Mouse (Mus musculus): ENCODE results near the gene Lrrfip2. TPM values are rescaled to one million over a fixed set of nuclear protein-coding genes. Genes with fewer than 3 reads are reported as not detected.

The Lrrfip2 gene
- polyA plus RNA-seq, 1 experiment from 2014 or later, result 40.0 TPM

DNA sequence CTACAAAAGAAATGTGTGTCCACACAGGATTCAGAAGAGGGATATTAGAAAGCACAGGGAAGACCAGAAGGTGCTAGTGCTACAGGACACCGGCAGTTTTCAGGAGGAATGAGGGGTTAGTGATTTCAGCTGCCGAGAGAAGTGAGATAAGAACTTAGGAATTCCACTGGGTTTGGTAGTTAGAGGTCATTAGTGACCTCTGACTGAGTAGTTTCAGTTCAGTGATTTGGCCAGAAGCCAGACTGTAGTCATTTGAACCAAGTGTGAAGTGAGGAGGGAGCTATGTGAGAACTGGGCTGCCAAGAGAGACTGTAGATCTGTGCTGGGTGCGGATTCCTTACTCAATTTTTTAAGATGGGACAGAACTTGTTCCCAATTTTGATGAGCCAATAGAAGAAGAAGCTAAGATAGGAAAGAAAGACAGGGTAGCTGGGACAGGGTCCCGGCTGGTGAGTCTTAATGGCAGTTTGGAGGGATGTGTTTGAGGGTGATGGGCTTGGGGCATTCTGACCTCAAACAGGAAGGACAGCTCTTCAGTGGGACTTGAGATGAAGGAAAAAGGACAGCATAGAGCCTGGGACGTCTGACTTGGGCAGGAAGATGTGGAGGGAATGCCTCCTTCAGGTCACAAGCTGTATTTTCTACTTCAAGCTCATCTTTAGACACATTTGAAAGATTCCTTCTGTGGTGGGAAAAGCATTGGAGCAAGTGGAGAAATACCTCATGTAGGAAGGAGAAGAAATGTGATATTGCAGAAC, 32.0 kb downstream of the Lrrfip2 start:
- H3K36me3 ChIP-seq, result 0 out of 2 replicates have a peak, but pooled peaks cover 3% of the 10 kb centered on the region
- DNase-seq (ENCODE audit: low spot score), result no peak
- no peaks in the 10 kb centered on the region for H3K27me3 ChIP-seq (ENCODE audit: insufficient read depth, poor library complexity, severe bottlenecking)
- 69% methylated on average over 5 of the region's 5 CpGs for WGBS
- no peak overlapping the region for H3K27ac ChIP-seq
- no peak overlapping the region for H3K4me3 ChIP-seq
- no peaks in the 10 kb centered on the region for H3K9me3 ChIP-seq
- H3K4me1 ChIP-seq (replicated peaks), result no peaks in the 10 kb centered on the region

DNA sequence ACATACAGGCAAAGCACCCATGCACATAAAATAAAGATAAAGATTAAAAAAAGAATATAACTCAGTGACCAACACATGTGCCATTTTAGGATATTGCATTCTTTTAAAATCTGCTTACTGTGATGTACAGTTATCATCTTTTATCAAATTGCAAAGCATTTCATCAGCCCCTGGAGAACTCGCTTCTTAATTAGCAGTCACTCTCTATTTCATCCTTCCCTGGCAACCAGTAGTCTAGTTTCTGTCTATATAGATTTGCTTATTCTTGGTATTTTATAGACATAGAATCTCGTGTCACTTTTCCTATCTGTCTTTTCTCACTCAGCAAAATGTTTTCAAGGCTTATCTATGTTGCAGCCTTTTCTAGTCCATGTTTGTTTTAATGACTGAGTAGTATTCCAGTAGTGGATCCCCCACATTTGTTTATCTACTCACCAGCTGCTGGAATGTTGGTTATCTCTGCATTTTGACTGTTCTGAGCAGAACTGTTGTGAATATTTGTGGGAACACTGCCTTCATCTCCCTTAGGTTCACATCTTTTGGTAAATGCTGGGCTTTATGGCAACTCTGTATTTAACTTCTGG, 35.0 kb downstream of the Lrrfip2 start:
- Histone ChIP-seq H3K4me1 (replicated peaks) (0 out of 2 replicates have a peak, but pooled peaks cover 4% of the 10 kb centered on the region), H3K27me3 (ENCODE audit: insufficient read depth, poor library complexity, severe bottlenecking) (no peaks in the 10 kb centered on the region), H3K9me3 (no peaks in the 10 kb centered on the region), H3K4me3 (no peak overlapping the region), H3K27ac (no peak overlapping the region), H3K36me3 (0 out of 2 replicates have a peak, but pooled peaks cover 3% of the 10 kb centered on the region)
- DNase-seq (ENCODE audit: low spot score), result no peak
- 88% methylated on average over 2 of the region's 2 CpGs for WGBS

- no peak overlapping the region for H3K4me3 ChIP-seq
- H3K27ac ChIP-seq, result no peak overlapping the region
- H3K4me1 ChIP-seq (replicated peaks), result 0 out of 2 replicates have a peak, but pooled peaks cover 4% of the 10 kb centered on the region
- no peak for DNase-seq (ENCODE audit: low spot score)
- 99% methylated on average over 3 of the region's 3 CpGs for WGBS
- no peaks in the 10 kb centered on the region for H3K9me3 ChIP-seq
- H3K36me3 ChIP-seq, result 0 out of 2 replicates have a peak, but pooled peaks cover 3% of the 10 kb centered on the region
- H3K27me3 ChIP-seq (ENCODE audit: insufficient read depth, poor library complexity, severe bottlenecking), result no peaks in the 10 kb centered on the region
Observed at GRCm38 (mm10) chr9:111153026-111153425, 35.6 kb downstream of the Lrrfip2 start.

GRCm38 (mm10) chr9:111155764-111156458, 38.5 kb downstream of the Lrrfip2 start:
- Histone ChIP-seq H3K27ac (no peak overlapping the region), H3K36me3 (0 out of 2 replicates have a peak, but pooled peaks cover 3% of the 10 kb centered on the region), H3K9me3 (no peaks in the 10 kb centered on the region), H3K4me1 (replicated peaks) (0 out of 2 replicates have a peak, but pooled peaks cover 4% of the 10 kb centered on the region), H3K27me3 (ENCODE audit: insufficient read depth, poor library complexity, severe bottlenecking) (no peaks in the 10 kb centered on the region), H3K4me3 (no peak overlapping the region)
- no peak for DNase-seq (ENCODE audit: low spot score)
- WGBS, result 87% methylated on average over 11 of the region's 11 CpGs

GRCm38 (mm10) chr9:111159562-111159961, 42.2 kb downstream of the Lrrfip2 start:
- H3K27ac ChIP-seq, result no peak overlapping the region
- no peaks in the 10 kb centered on the region for H3K27me3 ChIP-seq (ENCODE audit: insufficient read depth, poor library complexity, severe bottlenecking)
- H3K4me3 ChIP-seq, result no peak overlapping the region
- WGBS, result 96% methylated on average over 1 of the region's 1 CpGs
- peaks cover 24% of the 10 kb centered on the region for H3K36me3 ChIP-seq
- no peaks in the 10 kb centered on the region for H3K9me3 ChIP-seq
- H3K4me1 ChIP-seq (replicated peaks), result 0 out of 2 replicates have a peak, but pooled peaks cover 4% of the 10 kb centered on the region
- no peak for DNase-seq (ENCODE audit: low spot score)

DNA sequence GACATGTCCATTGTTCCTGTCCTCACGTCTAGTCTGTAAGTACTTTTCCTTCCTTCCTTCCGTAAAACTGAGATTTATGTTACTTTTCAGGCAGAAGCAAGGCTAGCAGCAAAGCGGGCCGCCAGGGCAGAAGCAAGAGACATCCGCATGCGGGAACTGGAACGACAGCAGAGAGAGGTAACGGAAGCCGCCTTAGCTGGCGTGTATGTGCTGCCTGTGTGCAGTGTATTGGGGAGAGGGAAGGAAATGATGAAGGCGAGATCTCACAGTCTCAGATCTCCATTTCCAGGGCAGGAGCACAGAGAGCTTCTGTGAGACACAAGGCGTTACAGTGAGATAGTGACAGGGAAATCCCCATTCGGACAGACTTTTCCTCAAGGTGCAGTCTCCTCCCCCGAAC, 43.8 kb downstream of the Lrrfip2 start:
- Histone ChIP-seq H3K27ac (no peak overlapping the region), H3K4me1 (replicated peaks) (peaks cover 2% of the 10 kb centered on the region; the same call in 1 of the 2 replicates), H3K36me3 (peaks cover 24% of the 10 kb centered on the region), H3K4me3 (no peak overlapping the region), H3K27me3 (ENCODE audit: insufficient read depth, poor library complexity, severe bottlenecking) (no peaks in the 10 kb centered on the region), H3K9me3 (no peaks in the 10 kb centered on the region)
- DNase-seq (ENCODE audit: low spot score), result no peak
- 95% methylated on average over 14 of the region's 14 CpGs for WGBS

DNA sequence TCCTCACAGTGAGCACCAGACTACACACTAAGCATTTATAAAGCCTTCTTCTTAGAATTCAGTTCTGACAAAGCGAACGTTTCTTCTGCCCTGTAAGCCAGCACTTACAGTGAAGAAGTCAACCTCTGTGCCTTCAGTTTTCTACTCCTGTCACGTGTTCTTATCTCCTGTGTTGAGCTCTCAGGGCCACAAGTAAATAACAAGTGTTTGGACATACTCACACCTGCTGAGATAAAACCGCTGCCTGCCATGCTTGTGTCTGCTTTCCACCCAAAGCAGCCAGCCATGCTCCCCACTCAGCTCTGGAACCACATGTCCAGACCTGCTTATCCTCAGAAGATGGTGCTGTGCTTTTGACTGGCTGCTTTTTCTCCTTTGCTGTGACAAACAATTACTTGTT, 49.2 kb downstream of the Lrrfip2 start:
- Histone ChIP-seq H3K4me3 (no peak overlapping the region), H3K27me3 (ENCODE audit: insufficient read depth, poor library complexity, severe bottlenecking) (no peaks in the 10 kb centered on the region), H3K27ac (peak overlapping the region; percentile 50; the same call in 1 of the 2 replicates), H3K4me1 (replicated peaks) (peaks cover 10% of the 10 kb centered on the region), H3K9me3 (no peaks in the 10 kb centered on the region), H3K36me3 (peaks cover 17% of the 10 kb centered on the region)
- 55% methylated on average over 4 of the region's 4 CpGs for WGBS
- DNase-seq (ENCODE audit: low spot score), result no peak

DNA sequence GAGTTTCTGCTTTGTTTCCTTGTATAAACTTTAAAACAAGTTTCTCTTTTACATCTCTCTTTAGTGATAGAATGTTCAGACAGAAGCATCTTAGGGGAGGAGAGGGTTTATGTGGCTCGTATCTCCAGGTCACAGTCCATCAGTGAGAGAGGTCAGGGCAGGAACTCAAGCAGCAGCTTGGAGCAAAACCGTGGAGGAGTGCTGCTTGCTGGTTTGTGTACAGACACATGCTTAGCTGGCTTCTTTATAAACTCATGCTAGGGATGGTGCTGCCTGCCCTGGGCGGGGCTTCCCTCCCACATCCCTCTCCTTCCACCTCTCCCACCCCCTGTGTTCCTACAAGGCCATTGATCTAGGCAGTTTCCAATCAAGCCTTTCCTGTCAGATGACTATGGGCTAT, 53.0 kb downstream of the Lrrfip2 start:
- Histone ChIP-seq H3K27me3 (ENCODE audit: insufficient read depth, poor library complexity, severe bottlenecking) (no peaks in the 10 kb centered on the region), H3K36me3 (no peaks in the 10 kb centered on the region), H3K27ac (no peak overlapping the region), H3K4me1 (replicated peaks) (peaks cover 10% of the 10 kb centered on the region), H3K4me3 (no peak overlapping the region), H3K9me3 (no peaks in the 10 kb centered on the region)
- 46% methylated on average over 3 of the region's 3 CpGs for WGBS
- no peak for DNase-seq (ENCODE audit: low spot score)

- Histone ChIP-seq H3K27me3 (ENCODE audit: insufficient read depth, poor library complexity, severe bottlenecking) (no peaks in the 10 kb centered on the region), H3K4me3 (no peak overlapping the region), H3K36me3 (no peaks in the 10 kb centered on the region), H3K9me3 (no peaks in the 10 kb centered on the region), H3K4me1 (replicated peaks) (no peaks in the 10 kb centered on the region), H3K27ac (no peak overlapping the region)
- WGBS, result 69% methylated on average over 5 of the region's 5 CpGs
- DNase-seq (ENCODE audit: low spot score), result no peak
Observed at GRCm38 (mm10) chr9:111174071-111174470, 56.7 kb downstream of the Lrrfip2 start.

- H3K27me3 ChIP-seq (ENCODE audit: insufficient read depth, poor library complexity, severe bottlenecking), result no peaks in the 10 kb centered on the region
- H3K4me1 ChIP-seq (replicated peaks), result no peaks in the 10 kb centered on the region
- H3K27ac ChIP-seq, result no peak overlapping the region
- H3K4me3 ChIP-seq, result no peak overlapping the region
- H3K9me3 ChIP-seq, result no peaks in the 10 kb centered on the region
- H3K36me3 ChIP-seq, result no peaks in the 10 kb centered on the region
- 72% methylated on average over 5 of the region's 5 CpGs for WGBS
- no peak for DNase-seq (ENCODE audit: low spot score)
Observed at GRCm38 (mm10) chr9:111178971-111179370, 61.6 kb downstream of the Lrrfip2 start.

GRCm38 (mm10) chr9:111182176-111182575, 64.8 kb downstream of the Lrrfip2 start:
- peaks cover 7% of the 10 kb centered on the region for H3K4me1 ChIP-seq (replicated peaks)
- H3K9me3 ChIP-seq, result no peaks in the 10 kb centered on the region
- H3K36me3 ChIP-seq, result no peaks in the 10 kb centered on the region
- no peaks in the 10 kb centered on the region for H3K27me3 ChIP-seq (ENCODE audit: insufficient read depth, poor library complexity, severe bottlenecking)
- DNase-seq (ENCODE audit: low spot score), result no peak
- H3K27ac ChIP-seq, result no peak overlapping the region
- 91% methylated on average over 3 of the region's 3 CpGs for WGBS
- no peak overlapping the region for H3K4me3 ChIP-seq

- peak overlapping the region; percentile 12; the same call in 1 of the 2 replicates for H3K27ac ChIP-seq
- DNase-seq (ENCODE audit: low spot score), result no peak
- no peak overlapping the region for H3K4me3 ChIP-seq
- 37% methylated on average over 4 of the region's 4 CpGs for WGBS
- H3K4me1 ChIP-seq (replicated peaks), result peaks cover 7% of the 10 kb centered on the region
- peaks cover 14% of the 10 kb centered on the region for H3K36me3 ChIP-seq
- H3K27me3 ChIP-seq (ENCODE audit: insufficient read depth, poor library complexity, severe bottlenecking), result no peaks in the 10 kb centered on the region
- no peaks in the 10 kb centered on the region for H3K9me3 ChIP-seq
Observed at GRCm38 (mm10) chr9:111184929-111185328, 67.5 kb downstream of the Lrrfip2 start.

DNA sequence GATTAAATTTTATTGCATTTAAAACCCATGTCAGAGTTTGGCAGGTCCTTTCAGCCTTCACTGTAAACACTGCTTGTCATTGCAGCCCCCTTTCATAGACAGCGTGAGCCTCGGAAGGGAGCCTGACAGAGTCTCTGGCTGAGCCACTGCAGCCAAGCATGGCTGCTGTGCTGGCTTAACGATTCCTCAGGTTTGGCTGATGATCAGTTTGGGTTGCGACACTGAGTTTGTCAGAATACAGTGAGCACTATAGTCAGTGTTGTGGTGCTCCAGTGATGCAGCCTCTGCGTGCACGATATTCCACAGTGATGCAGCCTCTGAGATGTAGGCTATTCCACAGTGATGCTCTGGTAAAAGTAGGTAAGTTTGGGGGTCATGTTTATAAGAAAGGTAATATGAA, 69.5 kb downstream of the Lrrfip2 start:
- 89% methylated on average over 6 of the region's 6 CpGs for WGBS
- no peak overlapping the region for H3K4me3 ChIP-seq
- no peaks in the 10 kb centered on the region for H3K9me3 ChIP-seq
- H3K36me3 ChIP-seq, result peaks cover 23% of the 10 kb centered on the region
- no peak for DNase-seq (ENCODE audit: low spot score)
- no peaks in the 10 kb centered on the region for H3K27me3 ChIP-seq (ENCODE audit: insufficient read depth, poor library complexity, severe bottlenecking)
- H3K27ac ChIP-seq, result no peak overlapping the region
- peaks cover 7% of the 10 kb centered on the region for H3K4me1 ChIP-seq (replicated peaks)

Measured in hindbrain, embryonic 10.5 days (tissue).